Mouse (Mus musculus) cortical plate, adult 2 months (tissue): ENCODE data around the gene Rnase4.

Source experiments
- CTCF ChIP-seq: fragments of 200-500 bp; IDR thresholded peaks from 2 replicates; pipeline ENCODE4 v1.5.1; 2011; ENCODE audit warnings: mild to moderate bottlenecking, control low read depth, low read length; ENCODE audit not compliant: insufficient read depth; ENCODE audit errors: extremely low read depth
- POLR2A ChIP-seq: fragments of 200-500 bp; IDR thresholded peaks from 2 replicates; pipeline ENCODE4 v1.6.1; 2011; ENCODE audit warnings: mild to moderate bottlenecking, low read length, control low read depth; ENCODE audit not compliant: insufficient read depth; ENCODE audit errors: extremely low read depth

- TF ChIP-seq CTCF (no peak), POLR2A (no peak)
Observed at GRCm38 (mm10) chr14:51125684-51126083, 34.8 kb downstream of the Rnase4 start.
